Mouse (Mus musculus) bone marrow macrophage, adult 2 months (primary cell): ENCODE results near the gene Pcbp4. TPM values are rescaled to one million over a fixed set of nuclear protein-coding genes. Genes with fewer than 3 reads are reported as not detected.

Source experiments
- H3K27ac ChIP-seq: 2 replicates; pipeline ENCODE4 v1.5.1; 2012; ENCODE audit warnings: low read depth, low read length; ENCODE audit not compliant: insufficient read depth
- H3K4me1 ChIP-seq: 2 replicates; pipeline ENCODE4 v1.6.1; 2012; ENCODE audit warnings: low read length; ENCODE audit not compliant: control insufficient read depth, insufficient read depth
- H3K4me3 ChIP-seq: 2 replicates; pipeline ENCODE4 v1.5.1; 2012; ENCODE audit warnings: mild to moderate bottlenecking, low read length, moderate library complexity; ENCODE audit not compliant: insufficient read depth
- CTCF ChIP-seq: IDR thresholded peaks from 2 replicates; pipeline ENCODE4 v1.5.1; 2012; ENCODE audit warnings: low read depth, mild to moderate bottlenecking, low read length, moderate library complexity
- POLR2A ChIP-seq: IDR thresholded peaks from 2 replicates; pipeline ENCODE4 v1.6.1; 2012; ENCODE audit warnings: mild to moderate bottlenecking, low read depth, low read length, borderline replicate concordance
- polyA plus RNA-seq: library from polyadenylated mRNA; stranded (reverse); fragments of >200 nt; gene quantifications from 2 replicates; pipeline ENCODE4 v1.2.4, GENCODE M21; 2012; ENCODE audit not compliant: missing spikeins, insufficient read depth, insufficient read length

Gene Pcbp4
- polyA plus RNA-seq, 1 experiment = 17.8 TPM

DNA sequence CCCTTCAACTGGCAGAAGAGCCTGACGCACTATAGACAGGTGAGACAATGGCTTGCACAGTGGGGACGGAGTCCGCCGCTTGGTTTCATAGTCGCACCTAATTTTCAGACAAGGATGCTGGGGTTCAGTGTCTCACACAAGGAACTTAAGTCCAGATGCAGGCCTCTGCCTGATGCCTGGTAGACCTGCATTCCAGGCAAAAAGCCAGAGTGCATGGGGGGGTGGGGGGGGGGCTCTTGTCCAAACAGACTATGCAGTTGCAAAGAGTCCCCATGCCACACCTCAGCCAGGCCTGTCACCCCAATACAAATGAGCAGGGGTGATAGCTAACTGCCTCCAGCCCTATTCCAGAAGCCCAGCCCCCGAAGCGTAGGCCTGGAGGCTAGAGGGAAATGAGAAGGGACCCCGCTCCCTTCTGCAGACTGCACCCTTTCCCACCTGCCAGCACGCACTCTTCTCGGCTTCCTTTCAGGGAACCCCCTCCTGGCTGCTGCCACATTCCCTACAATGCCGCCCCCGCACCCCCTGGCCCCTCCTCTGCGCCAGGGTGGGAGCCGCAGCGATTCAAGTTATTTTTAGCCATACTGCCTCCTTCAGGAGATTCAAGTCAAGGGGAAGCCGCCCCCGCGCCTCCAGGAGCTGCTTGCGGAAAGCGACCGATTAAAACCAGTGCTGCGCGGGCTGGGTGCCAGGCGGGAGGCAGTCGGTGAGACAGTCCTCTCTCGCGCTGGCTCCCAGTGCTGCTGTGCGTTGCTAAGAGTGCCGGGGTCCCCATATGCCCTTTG is 35.1 kb upstream of the Pcbp4 start:
- Histone ChIP-seq H3K4me1 (peaks cover 11% of the 10 kb centered on the region), H3K4me3 (peak overlapping the region; percentile 22), H3K27ac (no peak overlapping the region)
- TF ChIP-seq POLR2A = no peak
- no peak for TF ChIP-seq CTCF

DNA sequence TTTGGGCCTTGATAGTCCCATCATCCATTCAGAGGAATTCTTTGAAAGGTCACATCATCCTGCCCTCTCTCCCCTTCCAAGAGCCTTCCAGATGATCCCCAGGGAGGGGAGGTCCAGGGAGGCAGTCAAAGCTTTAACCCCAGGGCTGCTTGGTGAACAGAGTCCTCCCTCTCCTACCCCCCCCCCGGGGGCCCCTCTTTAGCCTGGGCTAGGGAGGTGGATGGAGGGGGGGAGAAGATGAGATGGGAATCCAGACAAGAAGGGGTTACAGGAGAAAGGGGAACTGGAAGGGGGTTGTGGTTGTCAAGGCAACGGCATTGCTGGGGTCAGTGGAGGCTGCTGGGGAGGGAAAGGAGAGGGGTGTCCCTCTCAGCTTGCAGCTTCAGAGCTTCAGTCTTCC is 32.5 kb upstream of the Pcbp4 start:
- Histone ChIP-seq H3K4me3 (no peak overlapping the region), H3K27ac (no peak overlapping the region), H3K4me1 (peaks cover 11% of the 10 kb centered on the region)
- TF ChIP-seq POLR2A = no peak
- TF ChIP-seq CTCF = no peak

DNA sequence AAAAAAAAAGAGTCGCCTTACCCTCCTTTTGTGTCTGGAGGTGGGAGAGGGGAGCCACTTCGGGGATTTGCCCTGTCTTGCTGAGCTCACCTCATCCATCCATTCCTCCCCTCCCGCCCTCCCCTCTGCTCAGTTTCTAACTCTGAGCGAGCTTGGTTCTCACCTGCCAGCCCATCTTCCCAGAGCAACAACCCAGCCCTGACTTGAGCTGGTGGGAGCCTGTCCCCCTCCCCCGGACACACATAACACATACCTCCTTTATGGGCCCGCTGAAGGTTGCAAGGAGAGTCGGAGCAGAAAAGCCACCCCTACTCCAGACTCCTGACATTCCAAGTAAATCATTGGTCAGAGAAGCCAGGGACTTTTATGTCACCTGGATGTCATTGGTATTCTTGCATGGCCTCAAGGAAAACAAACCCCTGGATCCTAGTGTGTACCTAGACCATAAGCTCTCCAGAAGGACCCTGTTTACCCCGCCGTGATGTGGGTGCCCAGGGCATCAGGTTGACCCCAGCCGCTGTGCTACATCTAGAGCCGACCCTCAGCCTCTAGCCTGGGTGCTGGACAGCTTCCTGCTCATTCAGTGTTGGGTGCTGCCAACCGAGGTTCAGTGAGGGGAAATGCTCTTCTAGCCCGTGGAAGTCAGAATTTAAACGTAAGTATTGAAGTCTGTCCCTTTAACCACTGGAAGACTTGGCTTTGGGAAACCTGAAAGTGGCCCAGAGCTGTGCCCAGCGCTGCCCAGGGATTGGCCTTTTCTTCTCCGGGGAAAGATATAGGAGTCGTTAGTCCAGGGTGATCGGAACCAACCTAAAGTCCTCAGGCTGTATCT is 31.8 kb upstream of the Pcbp4 start:
- no peak for TF ChIP-seq POLR2A
- no peak overlapping the region for H3K4me3 ChIP-seq
- H3K27ac ChIP-seq = no peak overlapping the region
- H3K4me1 ChIP-seq = peaks cover 11% of the 10 kb centered on the region

DNA sequence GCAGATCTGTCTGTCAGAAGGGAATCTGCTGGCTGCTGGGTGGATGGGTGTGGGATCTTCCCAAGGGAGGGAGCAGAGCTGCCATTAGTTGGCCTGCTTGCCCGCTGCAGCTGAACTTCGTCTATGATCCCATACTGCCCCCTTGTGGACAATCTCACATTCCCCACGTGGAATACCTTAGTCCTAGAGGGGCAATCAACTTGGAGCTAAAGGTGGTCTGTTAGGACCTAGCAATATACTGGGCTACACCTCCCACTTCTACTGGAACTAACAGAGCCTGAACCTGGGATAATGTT is 31.3 kb upstream of the Pcbp4 start:
- TF ChIP-seq CTCF (peak; percentile 64), POLR2A (no peak)
- H3K4me3 ChIP-seq = no peak overlapping the region
- H3K4me1 ChIP-seq = peaks cover 11% of the 10 kb centered on the region
- H3K27ac ChIP-seq = no peak overlapping the region

DNA sequence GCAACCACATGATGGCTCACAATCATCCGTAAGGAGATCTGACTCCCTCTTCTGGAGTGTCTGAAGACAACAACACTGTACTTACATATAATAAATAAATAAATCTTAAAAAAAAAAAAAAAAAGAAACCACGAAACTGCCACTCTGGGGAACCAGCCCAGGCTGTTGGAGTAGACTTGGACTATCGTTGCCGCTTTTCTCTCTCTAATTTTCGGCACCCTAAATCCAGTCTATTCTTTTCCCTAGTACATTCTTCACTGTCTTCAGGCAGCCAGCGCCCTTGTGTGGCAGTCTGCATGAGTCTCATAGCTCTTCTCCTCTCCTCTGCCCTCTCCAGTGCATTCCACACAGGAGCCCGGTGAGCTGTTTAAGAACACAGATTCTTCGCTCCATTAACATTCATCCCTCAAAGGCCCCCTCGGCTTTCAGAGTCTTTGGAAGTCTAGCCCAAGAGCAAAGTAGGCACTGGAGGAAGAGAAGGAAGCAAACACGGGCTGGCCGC is 24.3 kb upstream of the Pcbp4 start:
- Histone ChIP-seq H3K4me1 (0 out of 2 replicates have a peak, but pooled peaks cover 2% of the 10 kb centered on the region), H3K4me3 (peak overlapping the region; percentile 65), H3K27ac (peak overlapping the region; percentile 78)
- TF ChIP-seq POLR2A (no peak), CTCF (peak; percentile 26; the same call in 1 of the 2 replicates)

DNA sequence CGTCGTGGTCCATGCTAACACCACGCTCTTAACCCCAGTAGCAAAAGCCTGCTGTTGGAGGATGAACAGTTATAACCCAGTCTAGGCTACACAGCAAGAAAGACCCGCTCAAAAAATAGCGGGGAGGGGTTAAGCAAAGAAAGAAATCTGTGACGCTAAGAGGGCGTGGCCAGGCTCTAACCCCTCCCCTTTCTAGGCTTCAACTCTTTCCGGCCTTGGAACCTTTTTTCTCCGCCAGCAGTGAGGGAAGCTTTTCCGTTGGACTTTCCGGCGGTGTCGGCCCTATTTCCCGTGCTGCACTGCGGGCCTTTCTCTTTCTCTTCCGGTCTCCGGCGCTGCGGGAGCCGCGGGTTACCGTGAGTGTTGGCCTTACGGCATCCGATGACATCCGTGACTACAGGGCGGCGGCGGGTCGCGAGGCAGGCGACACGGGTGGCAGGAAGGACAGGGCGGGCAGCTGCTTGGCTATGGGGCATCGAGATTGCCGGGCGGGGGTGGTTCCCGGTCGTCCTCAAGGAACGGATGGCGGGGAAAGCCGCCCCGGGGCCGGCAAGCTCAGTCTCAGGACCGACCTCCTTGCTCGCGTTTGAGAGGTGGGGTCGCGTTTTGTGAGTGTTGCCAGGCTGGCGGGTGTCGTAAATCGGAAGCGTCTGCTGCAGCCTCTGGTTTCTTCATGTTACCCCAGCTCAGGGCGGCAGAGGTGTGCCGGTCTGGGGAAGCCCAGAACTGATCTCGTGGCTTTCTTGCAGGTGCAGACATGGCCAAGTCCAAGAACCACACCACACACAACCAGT is 23.7 kb upstream of the Pcbp4 start, which contains the start of gene Rpl29:
Rpl29 (plus strand) TSS at position 234 of the 794 bp plus-strand sequence.
- H3K4me1 ChIP-seq = 0 out of 2 replicates have a peak, but pooled peaks cover 2% of the 10 kb centered on the region
- H3K4me3 ChIP-seq = peak within 1 kb of the TSS; percentile 100
- H3K27ac ChIP-seq = peak within 1 kb of the TSS; percentile 84
- no peak for TF ChIP-seq CTCF
- no peak; the same call in 1 of the 2 replicates for TF ChIP-seq POLR2A

DNA sequence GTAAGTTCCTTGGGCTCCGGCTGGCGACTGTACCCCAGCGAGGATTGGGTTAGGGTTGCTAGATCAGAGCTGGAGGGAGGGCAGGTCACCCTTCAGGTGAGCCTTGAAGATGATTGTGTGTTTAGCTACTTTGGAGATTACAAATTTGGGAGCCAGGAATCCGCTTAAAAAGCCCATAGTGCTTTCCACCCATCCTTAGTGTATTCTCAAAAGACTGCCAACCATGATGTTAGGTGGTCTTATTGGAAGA is 23.2 kb upstream of the Pcbp4 start:
- H3K27ac ChIP-seq = peak overlapping the region; percentile 84
- no peak for TF ChIP-seq CTCF
- no peak for TF ChIP-seq POLR2A
- 0 out of 2 replicates have a peak, but pooled peaks cover 2% of the 10 kb centered on the region for H3K4me1 ChIP-seq
- peak overlapping the region; percentile 100 for H3K4me3 ChIP-seq

DNA sequence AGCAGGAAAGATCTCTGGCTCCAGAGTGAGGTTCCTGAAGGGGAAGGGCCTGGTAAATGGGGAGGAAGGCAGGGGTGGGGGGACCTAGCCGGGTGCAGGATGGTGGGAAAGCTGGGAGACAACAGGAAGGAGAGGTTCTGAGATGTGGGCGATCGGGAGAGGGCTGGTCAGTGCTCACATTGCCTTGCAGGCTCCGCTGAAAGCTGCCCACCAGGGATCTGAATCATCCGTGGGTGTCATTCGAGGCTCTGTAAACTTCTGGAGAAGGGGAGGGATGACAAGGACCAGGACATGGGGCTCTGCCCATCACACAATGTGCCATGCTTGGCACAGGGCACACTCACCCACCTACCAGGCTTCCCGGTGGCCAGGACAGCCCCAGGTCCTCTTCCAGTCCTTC is 19.7 kb upstream of the Pcbp4 start:
- Histone ChIP-seq H3K4me1 (peaks cover 10% of the 10 kb centered on the region), H3K27ac (no peak overlapping the region), H3K4me3 (no peak overlapping the region)
- TF ChIP-seq POLR2A (no peak), CTCF (no peak)

DNA sequence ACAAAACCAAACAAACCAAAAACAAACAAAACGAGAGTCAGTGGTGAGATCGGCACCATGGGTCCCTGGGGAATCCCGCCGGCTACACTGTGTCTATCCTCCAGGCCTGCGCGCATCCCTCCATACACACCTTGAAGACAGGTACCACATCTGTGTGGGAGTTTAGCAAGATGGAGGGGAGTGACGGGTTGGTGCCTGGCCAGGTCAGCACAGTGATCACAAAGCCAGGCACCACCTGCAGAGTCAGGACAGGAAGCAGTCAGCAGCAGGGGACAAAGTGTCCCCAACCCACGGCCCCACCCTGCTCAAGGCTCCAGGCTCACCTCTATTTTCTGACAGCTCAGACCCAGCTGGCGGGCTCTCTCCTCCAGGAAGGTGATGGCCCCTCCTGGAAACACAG is 16.5 kb upstream of the Pcbp4 start:
- Histone ChIP-seq H3K27ac (no peak overlapping the region), H3K4me3 (peak overlapping the region; percentile 68), H3K4me1 (peaks cover 8% of the 10 kb centered on the region)
- TF ChIP-seq CTCF = no peak
- TF ChIP-seq POLR2A = no peak
